Mouse (Mus musculus): ENCODE data around the gene Trp53rka.

Trp53rka gene

DNA sequence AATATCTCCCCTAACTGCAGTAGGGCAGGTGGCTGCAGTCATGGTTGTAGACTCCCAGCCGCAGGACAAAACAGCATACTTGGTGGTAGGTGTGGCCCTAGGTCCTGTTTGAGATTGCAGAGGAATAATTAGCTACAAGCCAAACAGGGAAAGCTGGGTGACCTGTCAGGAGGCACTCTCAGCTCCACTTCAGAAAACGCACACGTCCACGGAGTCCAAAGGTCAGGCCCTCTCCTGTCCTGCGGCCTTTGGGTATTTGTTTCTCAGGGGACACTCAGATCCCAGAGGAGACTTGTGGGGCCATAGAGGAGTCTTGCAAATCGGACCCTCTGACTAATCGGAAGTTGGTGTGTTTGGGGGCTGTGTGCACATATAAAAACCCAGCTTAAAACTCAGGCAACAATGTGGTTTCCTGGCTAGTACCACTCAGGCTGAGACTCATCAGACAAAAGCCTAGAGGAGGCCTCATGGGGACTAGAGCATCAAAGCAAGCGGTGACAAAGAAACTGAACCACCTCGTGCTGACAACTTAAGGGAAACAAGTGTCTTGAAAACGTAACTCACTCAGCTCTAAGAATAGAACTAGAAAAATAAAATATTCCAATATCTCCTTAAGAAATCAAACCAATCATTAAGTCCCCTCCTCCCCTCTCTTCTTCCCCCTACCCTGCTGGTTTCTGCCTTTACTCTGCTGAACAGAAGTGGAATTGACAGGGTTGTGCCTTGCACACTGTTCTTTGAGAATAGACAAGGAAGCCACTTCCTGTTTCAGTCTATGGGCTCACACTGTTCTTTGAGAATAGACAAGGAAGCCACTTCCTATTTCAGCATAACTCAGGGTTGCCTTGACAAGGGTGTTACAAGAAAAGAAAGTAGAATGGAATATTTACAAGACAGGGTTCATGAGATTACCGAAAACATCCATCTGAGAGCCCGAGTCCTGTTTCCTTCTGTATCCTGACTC lies 40.1 kb downstream of the Trp53rka start:
- TF ChIP-seq GATA4 (IDR thresholded peaks at IDR 0.05; ENCODE audit: insufficient replicate concordance, low read length) = no peak

DNA sequence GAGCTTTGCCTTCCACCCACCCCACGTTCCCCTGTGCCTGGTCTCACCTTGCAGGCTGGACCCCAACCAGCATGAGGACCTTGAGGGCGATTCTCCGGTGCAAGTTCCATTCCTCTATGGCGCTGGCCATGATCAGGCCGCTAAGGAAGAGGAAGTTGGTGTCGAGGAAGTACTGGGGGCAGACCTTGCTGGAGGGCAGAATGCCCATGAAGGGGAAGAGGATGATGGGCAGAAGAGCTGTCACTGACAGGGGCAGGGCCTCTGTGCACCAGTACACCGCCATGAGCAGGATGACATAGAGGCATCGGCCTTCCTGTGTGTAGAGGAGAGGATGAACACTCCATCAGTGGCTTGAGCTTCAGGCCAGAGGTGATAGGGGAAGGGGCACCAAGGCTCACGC lies 44.6 kb downstream of the Trp53rka start:
- no peak for TF ChIP-seq GATA4 (IDR thresholded peaks at IDR 0.05; ENCODE audit: insufficient replicate concordance, low read length)

DNA sequence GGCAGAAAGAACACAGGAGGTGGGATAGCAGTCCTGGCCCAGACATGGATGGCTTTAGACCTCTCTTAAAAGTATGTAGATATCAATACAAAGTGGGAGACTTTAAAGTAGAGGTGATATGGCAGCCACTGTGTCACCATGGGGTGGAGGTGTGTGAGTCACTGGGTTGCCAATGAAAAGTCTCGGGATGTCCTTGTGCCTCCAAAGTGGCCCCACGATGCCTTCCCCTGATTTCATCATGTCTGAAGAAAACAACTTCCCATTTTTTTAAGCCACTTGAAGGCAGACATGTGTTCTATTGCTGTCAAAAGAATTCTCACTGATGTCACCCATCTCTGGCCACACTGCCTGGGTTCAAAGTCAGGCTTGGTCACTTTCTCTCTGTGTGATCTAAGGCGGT lies 48.3 kb downstream of the Trp53rka start:
- no peak for TF ChIP-seq GATA4 (IDR thresholded peaks at IDR 0.05; ENCODE audit: insufficient replicate concordance, low read length)

- no peak for TF ChIP-seq GATA4 (IDR thresholded peaks at IDR 0.05; ENCODE audit: insufficient replicate concordance, low read length)
Measured at GRCm38 (mm10) chr2:165442981-165443380, 50.1 kb downstream of the Trp53rka start.

DNA sequence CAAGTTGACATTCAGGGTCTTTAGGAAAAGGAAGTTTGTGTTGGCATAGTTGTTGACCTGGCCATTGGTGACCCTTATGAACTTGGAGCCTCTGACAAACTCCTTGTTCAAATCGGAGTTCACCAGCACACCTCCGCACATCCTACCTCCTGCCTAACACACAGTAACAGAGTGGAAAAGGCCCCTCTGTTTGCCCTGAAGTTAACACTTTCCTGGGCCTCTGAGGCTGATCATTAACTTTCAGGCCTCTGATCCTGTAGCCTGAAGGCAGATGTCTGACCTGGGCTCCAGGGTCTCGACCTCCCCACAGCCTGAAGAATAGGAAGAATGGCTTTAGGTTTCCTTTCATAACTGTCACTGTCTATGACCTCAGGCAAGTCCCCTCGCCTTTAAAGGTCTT lies 51.5 kb downstream of the Trp53rka start:
- TF ChIP-seq GATA4 (IDR thresholded peaks at IDR 0.05; ENCODE audit: insufficient replicate concordance, low read length) = no peak
